Mouse (Mus musculus) CH12F3 (cell line): ENCODE measurements around the gene Il33.

ENCODE experiments used
- in situ Hi-C: fragments of 300-500 bp; cut with MboI; formaldehyde crosslinking; loops from 2 replicates; pipeline ENCODE4 v1.14.3; 2020; ENCODE audit warnings: low sequenced_read_pairs

Gene Il33

DNA sequence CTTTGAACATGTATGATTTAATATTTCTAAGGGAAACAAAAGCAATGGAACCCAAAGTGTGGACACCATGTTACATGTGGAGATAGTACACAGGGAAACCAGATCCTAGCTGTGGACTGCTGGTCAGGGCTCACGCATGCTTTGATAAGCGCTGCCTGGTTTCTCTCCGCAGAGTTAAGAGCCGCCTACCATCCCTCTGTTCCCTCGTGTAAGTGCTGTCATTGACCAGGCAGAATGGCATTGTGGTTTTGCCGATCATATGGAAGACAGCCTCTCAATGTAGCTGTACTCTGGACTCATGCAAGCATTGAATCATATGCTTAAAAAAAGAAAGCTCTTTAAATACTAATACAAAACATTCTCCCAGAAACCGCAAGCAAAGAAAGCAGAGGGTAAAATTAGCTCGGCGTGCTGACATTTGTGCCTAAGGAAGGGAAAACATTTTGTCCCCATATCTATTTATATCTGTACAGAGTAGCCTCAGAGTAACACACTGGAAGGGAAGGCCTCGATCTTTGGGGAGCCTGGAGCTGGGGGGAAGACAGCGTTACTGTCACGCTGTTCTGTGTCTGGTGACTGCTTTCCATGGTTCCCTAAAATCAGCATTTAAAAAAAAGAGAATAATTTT, 61.7 kb downstream of the Il33 start:
- in situ Hi-C loops = no loop called here

GRCm38 (mm10) chr19:30000406-30001365, 75.8 kb downstream of the Il33 start:
- in situ Hi-C loops = no loop called here

DNA sequence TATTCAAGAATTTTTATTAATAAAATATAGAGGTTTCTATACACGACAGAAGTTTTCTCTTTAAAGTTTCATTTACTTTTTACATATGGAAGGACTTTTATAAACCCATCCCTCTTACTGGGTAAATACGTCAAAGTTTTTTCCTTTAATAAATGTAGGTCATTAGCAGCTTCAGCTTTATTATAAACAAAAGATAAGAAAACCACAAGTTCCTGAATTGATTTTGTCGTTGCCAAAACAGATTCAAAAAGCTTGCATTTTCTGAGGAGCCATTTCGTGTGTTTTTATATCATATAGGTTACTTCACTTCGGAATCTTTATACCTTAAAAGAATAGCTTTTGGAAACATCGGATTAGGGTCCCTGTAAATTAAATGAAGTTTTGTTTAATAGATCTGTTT, 76.6 kb downstream of the Il33 start:
- in situ Hi-C loops = no loop called here

DNA sequence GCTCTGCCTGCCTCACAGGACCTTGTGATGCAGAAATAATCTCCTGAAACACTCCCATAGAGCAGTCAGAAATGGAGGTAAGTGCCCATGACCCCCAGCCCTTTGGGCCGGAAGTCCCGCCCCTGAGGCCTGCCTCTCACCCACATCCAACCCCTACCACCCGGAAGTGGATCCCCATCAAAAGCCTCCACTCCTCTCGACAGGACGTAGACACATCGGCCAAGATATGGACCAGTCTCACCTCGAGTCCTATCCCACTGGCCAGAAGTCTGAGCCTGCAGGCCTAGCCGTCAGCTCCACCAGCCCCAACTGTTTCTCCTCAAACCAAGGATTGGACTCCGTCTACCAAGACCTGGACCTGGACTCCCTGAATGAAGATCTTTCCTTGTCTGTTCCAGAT, 78.7 kb downstream of the Il33 start, which contains the start of gene Trpd52l3:
TSS of gene Trpd52l3 (plus strand) at position 170 of the 400 bp plus-strand sequence.
- in situ Hi-C loops = no loop called here

GRCm38 (mm10) chr19:30006371-30006770, 81.5 kb downstream of the Il33 start:
- in situ Hi-C loops = no loop called here
